Mouse (Mus musculus) R1 (cell line): ENCODE results near the gene Gm8126.
"Not testable (repeated sequence)": the region's sequence is repeated elsewhere in the genome, so short reads cannot be mapped to it uniquely, and the experiment has no call there.

ENCODE experiments used
- DNase-seq: peaks from one replicate; pipeline ENCODE4 v3.0.0-alpha.2; 2018; ENCODE audit warnings: low read depth, low spot score

The Gm8126 gene

GRCm38 (mm10) chr14:43258349-43258748 lies at the start of gene Gm8126:
TSS of gene Gm8126 (plus strand) at chr14:43258649.
- not testable (repeated sequence) for DNase-seq

DNA sequence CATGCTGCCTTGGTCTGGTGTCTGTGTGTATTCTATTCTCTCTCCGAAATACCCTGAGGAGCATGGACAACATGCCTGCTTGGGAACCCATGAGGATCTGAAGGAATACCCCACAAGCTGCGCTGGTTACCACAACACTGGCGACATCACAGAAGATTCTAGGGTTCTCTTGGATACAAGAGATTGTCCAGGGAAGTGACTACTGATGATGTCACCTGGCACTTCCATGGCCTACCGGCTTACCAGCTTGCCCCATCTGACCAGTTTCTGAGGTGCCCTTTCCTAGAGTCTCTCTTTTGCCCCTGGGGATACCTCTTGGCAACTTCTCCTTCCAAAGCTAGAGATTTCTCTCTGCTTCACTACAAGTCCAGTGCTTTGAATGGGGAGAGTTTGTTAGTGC lies 23.2 kb upstream of the Gm8126 start, which contains the start of gene Gm8122:
Gm8122 (minus strand) TSS at position 101 of the 400 bp plus-strand sequence.
- not testable (repeated sequence) for DNase-seq

DNA sequence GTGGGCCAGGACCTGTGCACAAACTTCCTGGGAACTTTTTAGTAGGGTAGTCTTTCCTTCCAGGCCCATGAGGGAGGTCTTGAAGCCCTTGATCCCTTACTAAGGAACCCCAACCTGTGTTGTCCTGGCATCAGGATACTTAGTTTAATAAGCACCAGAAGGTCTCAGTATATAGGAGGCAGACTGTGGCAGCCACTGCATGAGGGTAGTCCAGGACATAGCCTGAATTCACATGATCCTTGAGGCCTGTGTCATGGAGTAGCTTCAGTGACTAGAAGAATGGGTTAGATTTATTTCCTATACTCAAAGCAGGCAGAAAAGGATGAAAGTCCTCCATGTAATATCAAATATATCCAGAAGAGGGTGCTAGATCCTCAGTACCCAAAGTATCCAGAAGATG lies 20.7 kb upstream of the Gm8126 start:
- not testable (repeated sequence) for DNase-seq

GRCm38 (mm10) chr14:43249611-43250170 lies 8.8 kb upstream of the Gm8126 start:
- DNase-seq: not testable (repeated sequence)

DNA sequence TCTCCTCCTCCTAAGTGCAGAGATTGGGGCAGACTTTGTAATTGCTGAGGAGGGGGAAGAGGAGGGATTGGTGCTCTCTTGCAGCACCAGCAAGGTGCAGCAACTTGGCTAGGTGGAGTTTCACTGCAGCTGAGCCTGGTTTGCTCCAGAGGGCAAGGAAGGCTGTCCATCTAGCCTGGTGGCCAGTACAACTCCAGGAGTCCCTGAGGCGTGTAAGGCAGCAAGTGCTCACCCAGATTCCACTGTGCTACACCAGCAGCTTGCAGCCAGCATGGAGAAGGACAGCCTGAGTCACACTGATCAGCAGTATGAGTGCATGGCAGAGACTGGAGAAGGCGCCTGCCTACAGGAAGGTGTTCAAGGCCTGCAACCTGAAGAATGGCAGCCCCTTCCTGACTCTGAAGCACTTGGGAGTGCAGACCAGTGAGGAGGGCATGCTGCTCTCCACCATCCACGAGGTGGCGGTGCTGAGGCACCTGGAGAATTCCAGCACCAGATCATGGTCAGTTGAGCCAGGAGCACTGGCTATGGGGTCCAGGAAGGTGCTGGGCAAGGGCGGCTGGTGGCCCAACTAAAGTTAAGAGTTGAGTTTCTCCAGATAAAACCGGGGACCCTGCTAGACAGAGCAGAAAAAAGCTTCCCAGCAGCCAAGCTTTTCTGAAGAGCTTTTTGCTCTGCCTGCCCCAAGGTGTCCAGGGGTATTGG lies 7.7 kb upstream of the Gm8126 start:
- not testable (repeated sequence) for DNase-seq

- DNase-seq: not testable (repeated sequence)
These were observed 1.9 kb upstream of the Gm8126 start for GRCm38 (mm10) chr14:43256511-43256910.

- not testable (repeated sequence) for DNase-seq
These were observed 5.0 kb downstream of the Gm8126 start for GRCm38 (mm10) chr14:43263421-43263820.

DNA sequence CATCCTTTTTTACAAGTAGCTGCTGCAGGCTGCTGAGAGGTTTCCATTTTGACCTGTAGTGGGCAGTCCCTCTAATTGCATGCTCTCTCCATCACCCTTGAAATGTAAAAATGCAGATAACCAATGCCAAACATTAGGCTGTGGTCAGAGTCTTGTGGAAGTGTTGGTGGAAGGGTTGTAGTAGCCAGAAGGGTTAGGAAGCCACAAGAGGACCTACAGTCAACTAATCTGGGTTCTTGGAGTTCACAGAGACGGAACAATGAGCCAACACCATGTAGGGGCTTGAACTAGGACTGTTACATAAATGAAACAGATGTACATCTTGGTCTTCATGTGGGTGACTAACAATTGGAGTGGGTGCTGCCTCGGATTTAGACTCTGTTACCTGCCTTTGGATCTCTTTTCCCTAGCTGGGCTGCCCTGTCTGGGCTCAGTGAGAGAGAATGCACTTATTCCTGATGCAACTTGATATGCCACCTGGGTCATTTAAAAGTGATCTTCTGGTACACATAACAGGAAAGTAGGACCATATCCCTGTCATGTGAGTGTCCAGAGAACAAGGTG lies 10.2 kb downstream of the Gm8126 start:
- DNase-seq: not testable (repeated sequence)

GRCm38 (mm10) chr14:43269211-43269610 lies 10.8 kb downstream of the Gm8126 start:
- not testable (repeated sequence) for DNase-seq

GRCm38 (mm10) chr14:43273161-43273560 lies 14.7 kb downstream of the Gm8126 start:
- not testable (repeated sequence) for DNase-seq

DNA sequence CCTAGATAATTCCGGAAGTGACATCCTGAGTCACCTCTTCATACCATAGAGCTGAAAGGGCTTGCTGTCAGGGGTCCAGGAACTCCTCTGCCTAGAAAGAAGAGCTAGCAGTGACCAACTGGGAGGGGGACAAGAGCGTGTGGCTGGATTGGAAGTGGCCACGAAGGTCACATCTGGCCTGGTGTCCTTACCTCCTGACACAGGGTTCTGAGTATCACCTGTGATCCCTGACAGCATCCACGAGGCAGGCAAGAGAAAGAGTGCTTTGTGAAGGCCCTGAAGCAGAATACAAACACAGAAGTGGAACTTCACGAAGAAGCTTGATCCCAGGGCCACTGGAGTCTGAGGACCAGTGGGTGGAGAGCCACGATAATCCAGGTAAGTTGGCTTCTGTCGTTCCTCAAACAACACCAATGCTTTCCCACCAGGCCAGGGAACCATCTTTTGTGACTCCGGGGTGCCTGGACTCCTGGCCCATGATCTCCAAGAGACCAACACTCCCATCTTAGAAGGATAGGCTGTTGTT lies 16.6 kb downstream of the Gm8126 start, which contains the start of gene Gm9732:
Gm9732 (plus strand) TSS at position 51 of the 526 bp plus-strand sequence.
- peak; percentile 7 for DNase-seq

- DNase-seq: not testable (repeated sequence)
These were observed 17.3 kb downstream of the Gm8126 start for GRCm38 (mm10) chr14:43275752-43276151.

DNA sequence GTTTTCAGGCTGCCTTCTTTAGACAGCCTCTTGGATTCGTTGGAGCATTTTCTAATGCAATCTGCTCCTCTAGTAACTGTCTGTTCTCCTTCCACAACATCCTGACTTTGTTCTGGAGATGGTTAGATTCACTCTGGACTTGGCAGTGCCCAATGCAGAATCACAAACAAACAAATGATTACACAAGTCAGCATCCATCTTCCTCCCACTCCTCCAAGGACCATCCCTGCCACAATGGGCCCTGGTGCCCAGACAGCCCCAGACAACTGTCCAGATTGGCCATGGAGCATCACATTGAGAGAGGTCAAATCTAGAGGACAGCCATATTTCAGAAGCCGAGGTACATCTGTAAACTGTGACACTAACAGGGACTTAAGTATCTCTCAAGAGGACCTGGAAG lies 19.0 kb downstream of the Gm8126 start:
- peak; percentile 0 for DNase-seq

DNA sequence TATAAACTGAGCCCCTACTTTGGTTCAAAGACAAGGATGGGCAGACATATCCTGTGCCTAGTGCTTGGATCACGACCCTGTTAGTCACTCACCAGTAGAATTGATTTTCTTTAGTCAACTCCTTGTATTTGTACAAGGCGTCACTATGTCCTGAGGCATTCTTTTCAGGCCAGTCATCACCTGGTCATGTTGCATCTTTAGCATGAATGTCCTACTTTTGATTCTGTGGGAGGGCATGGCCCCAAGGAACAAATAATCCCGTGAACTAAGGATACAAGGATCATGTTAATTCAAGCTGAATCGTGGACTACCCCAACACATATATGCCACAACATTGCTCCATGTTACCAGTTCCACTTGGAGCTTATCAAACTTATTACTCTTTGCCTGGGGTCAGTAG lies 19.7 kb downstream of the Gm8126 start:
- DNase-seq: not testable (repeated sequence)

GRCm38 (mm10) chr14:43278681-43279080 lies 20.2 kb downstream of the Gm8126 start:
- DNase-seq: not testable (repeated sequence)

GRCm38 (mm10) chr14:43293503-43293902 lies 35.1 kb downstream of the Gm8126 start, which contains the start of gene Gm8127:
TSS of gene Gm8127 (minus strand) at chr14:43293832.
- DNase-seq: not testable (repeated sequence)
